Mouse (Mus musculus) ES-E14 (cell line): ENCODE data around the gene Rwdd2a. TPM values are rescaled to one million over a fixed set of nuclear protein-coding genes. Genes with fewer than 3 reads are reported as not detected.

Source experiments
- DNase-seq: peaks from one replicate; pipeline ENCODE4 v3.0.0-alpha.2; 2013; ENCODE audit warnings: low read depth, low spot score
- H3K27ac ChIP-seq: 2 replicates; pipeline ENCODE4 v1.5.1; 2012; ENCODE audit warnings: low read depth, mild to moderate bottlenecking, low read length, moderate library complexity, mixed read lengths; ENCODE audit not compliant: poor library complexity, insufficient read depth, severe bottlenecking
- H3K36me3 ChIP-seq: 2 replicates; pipeline ENCODE4 v1.6.1; 2012; ENCODE audit warnings: mild to moderate bottlenecking, low read length, moderate library complexity, mixed read lengths; ENCODE audit not compliant: control insufficient read depth, poor library complexity, insufficient read depth, severe bottlenecking
- H3K4me1 ChIP-seq, 2 experiments: fragments of 150-350 bp in 1 of 2; sonication (generic) in 1 of 2; 2 replicates each; pipeline ENCODE4 v1.6.1; 2012; ENCODE audit warnings: low read length in 2 of 2, mild to moderate bottlenecking in 1 of 2, mixed read lengths in 1 of 2; ENCODE audit not compliant: control insufficient read depth in 2 of 2, insufficient read depth in 2 of 2, poor library complexity in 1 of 2
- H3K4me3 ChIP-seq, 2 experiments: fragments of 150-350 bp in 1 of 2; sonication (generic) in 1 of 2; 2 replicates each; pipeline ENCODE4 v1.5.1; 2012; ENCODE audit warnings: low read length in 2 of 2, low read depth in 1 of 2, mild to moderate bottlenecking in 1 of 2, mixed read lengths in 1 of 2; ENCODE audit not compliant: insufficient read depth in 1 of 2, poor library complexity in 1 of 2, severe bottlenecking in 1 of 2
- H3K9ac ChIP-seq: 2 replicates; pipeline ENCODE4 v1.6.1; 2012; ENCODE audit warnings: low read depth, mild to moderate bottlenecking, low read length, mixed read lengths; ENCODE audit not compliant: poor library complexity, insufficient read depth, severe bottlenecking
- H3K9me3 ChIP-seq: fragments of 150-350 bp; sonication (generic); 2 replicates; pipeline ENCODE4 v1.6.1; 2012; ENCODE audit warnings: low read depth, mild to moderate bottlenecking, low read length; ENCODE audit not compliant: control insufficient read depth, insufficient read depth
- CHD2 ChIP-seq: IDR thresholded peaks from 2 replicates; pipeline ENCODE4 v1.6.1; 2014; ENCODE audit warnings: mild to moderate bottlenecking, low read depth, low read length, inconsistent platforms
- HCFC1 ChIP-seq: IDR thresholded peaks from 2 replicates; pipeline ENCODE4 v1.6.1; 2012; ENCODE audit warnings: low read length, inconsistent platforms, borderline replicate concordance; ENCODE audit not compliant: insufficient read depth
- MAFK ChIP-seq: IDR thresholded peaks from 2 replicates; pipeline ENCODE4 v1.6.1; 2014; ENCODE audit warnings: mild to moderate bottlenecking, low read depth, low read length, inconsistent platforms; ENCODE audit not compliant: insufficient read depth
- ZC3H11A ChIP-seq: IDR thresholded peaks from 2 replicates; pipeline ENCODE4 v1.6.1; 2012; ENCODE audit warnings: low read depth, mild to moderate bottlenecking, inconsistent platforms, low read length, borderline replicate concordance
- ZNF384 ChIP-seq: IDR thresholded peaks from 2 replicates; pipeline ENCODE4 v1.6.1; 2012; ENCODE audit warnings: low read depth, low read length, inconsistent platforms
- in situ Hi-C, 2 experiments: fragments of 600-800 bp; cut with MboI; formaldehyde crosslinking; loops; one replicate each; pipeline ENCODE4 v1.15.1; 2025; ENCODE audit warnings: low sequenced_read_pairs in 2 of 2, inconsistent platforms in 1 of 2; ENCODE audit not compliant: unreplicated experiment in 2 of 2
- total RNA-seq: library from RNA; depleted of rRNA; stranded (reverse); fragments of 300-350 nt; gene quantifications from 2 replicates; pipeline ENCODE4 v1.2.3, GENCODE M21; 2012; rRNA removed

The Rwdd2a gene
- total RNA-seq, 1 experiment, result 5.4 TPM

DNA sequence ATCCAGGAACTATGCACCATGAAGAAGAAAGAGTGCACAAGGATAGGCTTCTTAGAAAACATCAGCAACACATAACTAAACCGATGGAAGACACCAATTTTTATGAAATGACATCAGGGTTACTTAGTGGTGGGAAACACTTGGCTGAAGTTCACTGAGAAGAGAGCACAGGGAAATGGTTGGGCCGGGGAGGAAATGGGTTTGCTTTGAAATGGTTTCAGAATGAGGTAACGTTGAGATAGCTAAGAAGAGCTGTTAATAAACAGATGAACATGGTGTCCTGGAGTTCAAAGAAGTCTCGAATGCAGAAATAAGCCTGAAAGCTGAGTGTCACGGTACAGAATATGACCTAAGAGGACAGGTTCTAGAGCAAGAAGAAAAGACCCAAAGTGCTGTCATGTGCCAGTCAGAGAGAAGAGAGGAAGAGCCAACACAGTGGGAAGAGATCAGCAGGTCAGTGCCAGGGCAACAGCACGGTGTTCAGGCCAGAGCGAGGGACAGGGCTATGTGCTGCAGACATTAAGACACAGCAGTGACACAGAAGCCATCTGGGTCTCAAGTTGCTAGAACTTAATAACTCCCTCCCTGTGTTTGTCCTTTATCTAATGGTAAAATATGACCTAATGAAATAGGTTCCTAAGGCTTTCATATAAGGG lies 46.2 kb downstream of the Rwdd2a start:
- H3K4me3 ChIP-seq, result no peak overlapping the region
- no peak for TF ChIP-seq ZC3H11A
- TF ChIP-seq CHD2, result no peak
- TF ChIP-seq HCFC1, result no peak
- no peak for TF ChIP-seq ZNF384
- no peak for TF ChIP-seq MAFK

GRCm38 (mm10) chr9:86619341-86620139 lies 47.7 kb downstream of the Rwdd2a start:
- H3K36me3 ChIP-seq, result no peaks in the 10 kb centered on the region
- DNase-seq, result no peak
- no peak overlapping the region for H3K4me3 ChIP-seq
- no peaks in the 10 kb centered on the region for H3K4me1 ChIP-seq
- H3K9me3 ChIP-seq, result no peaks in the 10 kb centered on the region
- H3K27ac ChIP-seq, result no peak overlapping the region
- no peak overlapping the region for H3K9ac ChIP-seq
- in situ Hi-C loops, result no loop called here
- TF ChIP-seq ZC3H11A (no peak), HCFC1 (no peak)

More for the DNA sequence above, 46.2 kb downstream of the Rwdd2a start:
- no peak overlapping the region for H3K9ac ChIP-seq
- no peaks in the 10 kb centered on the region for H3K4me1 ChIP-seq
- no peak for DNase-seq
- H3K9me3 ChIP-seq, result no peaks in the 10 kb centered on the region
- H3K36me3 ChIP-seq, result no peaks in the 10 kb centered on the region
- H3K27ac ChIP-seq, result no peak overlapping the region
- in situ Hi-C loops, result no loop called here

GRCm38 (mm10) chr9:86622062-86622461 lies 50.3 kb downstream of the Rwdd2a start:
- H3K9me3 ChIP-seq, result no peaks in the 10 kb centered on the region
- H3K4me3 ChIP-seq, result no peak overlapping the region
- no peak for DNase-seq
- H3K9ac ChIP-seq, result no peak overlapping the region
- no peak for TF ChIP-seq MAFK
- no peak for TF ChIP-seq ZC3H11A
- no peak for TF ChIP-seq CHD2
- TF ChIP-seq HCFC1, result no peak
- no peak for TF ChIP-seq ZNF384
- in situ Hi-C loops, result no loop called here
- H3K27ac ChIP-seq, result no peak overlapping the region
- no peaks in the 10 kb centered on the region for H3K36me3 ChIP-seq
- no peaks in the 10 kb centered on the region for H3K4me1 ChIP-seq

DNA sequence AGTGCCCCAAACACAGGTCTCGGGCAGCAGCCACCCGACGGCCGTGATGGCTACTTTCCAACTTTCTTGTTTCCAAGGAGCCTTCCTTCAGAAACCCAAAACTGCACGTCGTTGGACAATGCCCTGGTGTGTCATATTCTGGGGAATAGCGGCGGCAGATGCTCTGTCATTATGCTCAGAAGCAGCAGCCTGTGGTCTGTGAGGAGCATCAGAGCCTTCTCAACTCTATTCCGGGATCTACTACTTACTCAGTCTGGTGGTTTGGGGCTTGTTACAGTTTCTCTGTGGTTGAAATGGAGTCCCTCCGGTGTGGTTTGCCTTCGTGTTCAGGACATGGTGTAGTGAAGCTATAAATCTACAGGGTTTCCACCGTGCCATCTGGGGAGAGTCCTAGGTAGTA lies 52.2 kb downstream of the Rwdd2a start:
- H3K4me3 ChIP-seq, result no peak overlapping the region
- H3K4me1 ChIP-seq, result no peaks in the 10 kb centered on the region
- in situ Hi-C loops, result no loop called here
- DNase-seq, result no peak
- no peaks in the 10 kb centered on the region for H3K36me3 ChIP-seq
- no peaks in the 10 kb centered on the region for H3K9me3 ChIP-seq
- H3K27ac ChIP-seq, result no peak overlapping the region
- TF ChIP-seq HCFC1, result no peak
- TF ChIP-seq ZNF384, result no peak
- no peak for TF ChIP-seq ZC3H11A
- TF ChIP-seq MAFK, result no peak
- TF ChIP-seq CHD2, result no peak
- no peak overlapping the region for H3K9ac ChIP-seq

Other genes with a start within 250 kb of the Rwdd2a start
- 2.2 and 5.7 TPM in 2 replicates for gene Ube2cbp, start 107.0 kb upstream of the Rwdd2a start, total RNA-seq
- 19.6 and 20.5 TPM in 2 replicates for gene Dop1a, start 104.8 kb upstream of the Rwdd2a start, total RNA-seq
- gene Pgm3, start 149 bp upstream of the Rwdd2a start, total RNA-seq, result 24.0 and 24.8 TPM in 2 replicates
- gene Me1, start 124.0 kb downstream of the Rwdd2a start, total RNA-seq, result 3.9 and 13.4 TPM in 2 replicates
- gene Prss35, start 171.7 kb downstream of the Rwdd2a start, total RNA-seq, result 6.0 and 9.4 TPM in 2 replicates